Mouse (Mus musculus) heart, postnatal 14 days (tissue): ENCODE data around the gene Ovol2. TPM values are rescaled to one million over a fixed set of nuclear protein-coding genes. Genes with fewer than 3 reads are reported as not detected.
A peak's percentile ranks its signal among the peaks of the same experiment; 100 is the strongest.
"Not testable (repeated sequence)": the region's sequence is repeated elsewhere in the genome, so short reads cannot be mapped to it uniquely, and the experiment has no call there.

ENCODE experiments used
- DNase-seq, 2 experiments: peaks; one replicate each; pipeline ENCODE4 v3.0.0; 2021 to 2022
- intact Hi-C: fragments of 180-260 bp; cut with DNase I; formaldehyde crosslinking; loops from one replicate; pipeline ENCODE4 v1.15.1; 2025
- long read RNA-seq, 2 experiments: library from polyadenylated mRNA; stranded (forward); transcript quantifications; one replicate each; pipeline ENCODE4 v2.0.0; 2021
- total RNA-seq, 2 experiments: library from RNA; stranded (reverse); gene quantifications; 2 replicates each; pipeline ENCODE4 v1.2.3; 2021

Gene Ovol2
- total RNA-seq = not detected
- long read RNA-seq, experiment 1 = 0 reads
- long read RNA-seq, experiment 2 = 0 reads

- DNase-seq = peak; percentile 4 to 20
- intact Hi-C loops = no loop called here
Measured at GRCm38 (mm10) chr2:144331401-144332302, at the start of gene Ovol2. Gene Ovol2, minus strand, starts transcription at chr2:144332146.

- no peak for DNase-seq
- intact Hi-C loops = no loop called here
Measured at GRCm38 (mm10) chr2:144381741-144382140, 49.8 kb upstream of the Ovol2 start.

- no peak for DNase-seq
- intact Hi-C loops = no loop called here
Measured at GRCm38 (mm10) chr2:144381293-144381692, 49.3 kb upstream of the Ovol2 start.

GRCm38 (mm10) chr2:144375063-144375703 lies 43.2 kb upstream of the Ovol2 start:
- intact Hi-C loops = no loop called here
- DNase-seq = no peak

- intact Hi-C loops = no loop called here
- no peak for DNase-seq
Measured at GRCm38 (mm10) chr2:144373063-144373462, 41.1 kb upstream of the Ovol2 start.

GRCm38 (mm10) chr2:144371566-144371965 lies 39.6 kb upstream of the Ovol2 start:
- DNase-seq = no peak
- intact Hi-C loops = no loop called here

- no peak for DNase-seq
- intact Hi-C loops = loop anchor here (10.0 kb wide), 1 partner anchor 175 kb away; no protein-coding TSS in a partner anchor
Measured at GRCm38 (mm10) chr2:144369511-144369910, 37.6 kb upstream of the Ovol2 start.

- DNase-seq = peak in 1 of 2 experiments; percentile 80
Measured at GRCm38 (mm10) chr2:144369020-144369421, 37.1 kb upstream of the Ovol2 start.

GRCm38 (mm10) chr2:144368400-144369019 lies 36.6 kb upstream of the Ovol2 start, which contains the start of the genes Kat14 and Pet117:
Gene Kat14, plus strand, starts transcription at chr2:144368983.
Gene Pet117, plus strand, starts transcription at chr2:144368996.
- DNase-seq = peak; percentile 97
- intact Hi-C loops = loop anchor here (10.0 kb wide), 1 partner anchor 176 kb away; no protein-coding TSS in a partner anchor

More at GRCm38 (mm10) chr2:144369020-144369421, 37.1 kb upstream of the Ovol2 start:
- intact Hi-C loops = loop anchor here (10.0 kb wide), 1 partner anchor 176 kb away; no protein-coding TSS in a partner anchor

- intact Hi-C loops = loop anchor here (5.0 kb wide), 1 partner anchor 99 kb away; no protein-coding TSS in a partner anchor
- DNase-seq = no peak
Measured at GRCm38 (mm10) chr2:144352843-144353242, 20.9 kb upstream of the Ovol2 start.

GRCm38 (mm10) chr2:144348525-144348924 lies 16.6 kb upstream of the Ovol2 start:
- DNase-seq = no peak
- intact Hi-C loops = no loop called here

GRCm38 (mm10) chr2:144343158-144343557 lies 11.2 kb upstream of the Ovol2 start:
- intact Hi-C loops = no loop called here
- DNase-seq = no peak

- DNase-seq, intact Hi-C loops: not testable (repeated sequence)
Measured at GRCm38 (mm10) chr2:144338149-144338548, 6.2 kb upstream of the Ovol2 start.

- no peak for DNase-seq
- intact Hi-C loops = no loop called here
Measured at GRCm38 (mm10) chr2:144337701-144338100, 5.8 kb upstream of the Ovol2 start.

- no peak for DNase-seq
- intact Hi-C loops = no loop called here
Measured at GRCm38 (mm10) chr2:144337230-144337629, 5.3 kb upstream of the Ovol2 start.

- intact Hi-C loops = no loop called here
- no peak for DNase-seq
Measured at GRCm38 (mm10) chr2:144333138-144333842, 1.3 kb upstream of the Ovol2 start.

- intact Hi-C loops = no loop called here
- no peak for DNase-seq
Measured at GRCm38 (mm10) chr2:144332486-144332885, 540 bp upstream of the Ovol2 start.

- peak; percentile 18 to 32 for DNase-seq
- intact Hi-C loops = no loop called here
Measured at GRCm38 (mm10) chr2:144330960-144331371, 980 bp downstream of the Ovol2 start.

- peak in 1 of 2 experiments; percentile 4 for DNase-seq
- intact Hi-C loops = no loop called here
Measured at GRCm38 (mm10) chr2:144330352-144330959, 1.5 kb downstream of the Ovol2 start.
